Mouse (Mus musculus) liver, embryonic 13.5 days (tissue): Measurements from ENCODE around the gene Gsg1l. TPM values are rescaled to one million over a fixed set of nuclear protein-coding genes. Genes with fewer than 3 reads are reported as not detected.
A peak's percentile ranks its signal among the peaks of the same experiment; 100 is the strongest.

ENCODE experiments used
- ATAC-seq: fragments of 200-750 bp; cut with Nextera tagmentation; 2 replicates; pipeline ENCODE4 v1.8.0; 2017; ENCODE audit warnings: low read depth, mild to moderate bottlenecking, moderate number of reproducible peaks, moderate library complexity
- DNase-seq: peaks from one replicate; pipeline ENCODE4 v3.0.0; 2022
- H3K27ac ChIP-seq: fragments of 300-500 bp; sonication (generic); 2 replicates; pipeline ENCODE4 v1.5.1; 2015; ENCODE audit warnings: moderate library complexity, mild to moderate bottlenecking, inconsistent platforms
- H3K27me3 ChIP-seq: fragments of 300-500 bp; sonication (generic); 2 replicates; pipeline ENCODE4 v1.6.1; 2015; ENCODE audit warnings: mild to moderate bottlenecking, inconsistent platforms
- H3K36me3 ChIP-seq: fragments of 300-500 bp; sonication (generic); 2 replicates; pipeline ENCODE4 v1.6.1; 2015; ENCODE audit warnings: mild to moderate bottlenecking, inconsistent platforms
- H3K4me1 ChIP-seq: fragments of 300-500 bp; sonication (generic); replicated peaks from 2 replicates; pipeline ENCODE4 v1.6.1; 2015; ENCODE audit warnings: inconsistent platforms
- H3K4me2 ChIP-seq: fragments of 300-500 bp; sonication (generic); 2 replicates; pipeline ENCODE4 v1.6.1; 2015; ENCODE audit warnings: inconsistent platforms, mild to moderate bottlenecking, moderate library complexity
- H3K4me3 ChIP-seq: fragments of 300-500 bp; sonication (generic); replicated peaks from 2 replicates; pipeline ENCODE4 v1.5.1; 2015; ENCODE audit warnings: mild to moderate bottlenecking, inconsistent platforms
- H3K9ac ChIP-seq: fragments of 300-500 bp; sonication (generic); 2 replicates; pipeline ENCODE4 v1.6.1; 2015; ENCODE audit warnings: mild to moderate bottlenecking, inconsistent platforms
- H3K9me3 ChIP-seq: fragments of 300-500 bp; sonication (generic); replicated peaks from 2 replicates; pipeline ENCODE4 v1.6.1; 2016; ENCODE audit warnings: inconsistent platforms
- WGBS: fragments of 180-500 bp; shearing (Covaris S2); methylation state at CpG from one replicate; pipeline ENCODE4 v1.1.7; 2015; ENCODE audit not compliant: insufficient replicate concordance; 5-methylcytosine and 5-hydroxymethylcytosine counted together
- polyA plus RNA-seq: library from polyadenylated mRNA; unstranded; fragments of >200 nt; fragmentation: Nextera tagmentation; extraction: Ambion mirVana; gene quantifications from 2 replicates; pipeline ENCODE4 v1.2.1, GENCODE M21; 2015

Gsg1l gene
- polyA plus RNA-seq, 1 experiment from 2014 or later: 0.06 TPM

GRCm38 (mm10) chr7:125954356-125954878, 127.8 kb downstream of the Gsg1l start:
- ATAC-seq (no peak), DNase-seq (no peak)
- Histone ChIP-seq H3K4me1 (peaks cover 6% of the 10 kb centered on the region; the same call in 1 of the 2 replicates), H3K4me3 (no peak overlapping the region), H3K9ac (no peak overlapping the region), H3K4me2 (no peak overlapping the region), H3K27me3 (peaks cover 11% of the 10 kb centered on the region), H3K36me3 (no peaks in the 10 kb centered on the region), H3K27ac (no peak overlapping the region), H3K9me3 (no peaks in the 10 kb centered on the region)
- WGBS: 76% methylated on average over 3 of the region's 3 CpGs

GRCm38 (mm10) chr7:125953844-125954243, 128.4 kb downstream of the Gsg1l start:
- Histone ChIP-seq H3K4me1 (peaks cover 6% of the 10 kb centered on the region; the same call in 1 of the 2 replicates), H3K27me3 (peaks cover 11% of the 10 kb centered on the region), H3K27ac (no peak overlapping the region), H3K36me3 (no peaks in the 10 kb centered on the region), H3K9ac (no peak overlapping the region), H3K4me3 (no peak overlapping the region), H3K4me2 (no peak overlapping the region), H3K9me3 (no peaks in the 10 kb centered on the region)
- ATAC-seq: peak; percentile 54
- 66% methylated on average over 6 of the region's 6 CpGs for WGBS
- no peak for DNase-seq

GRCm38 (mm10) chr7:125951911-125952310, 130.3 kb downstream of the Gsg1l start:
- ATAC-seq (no peak), DNase-seq (no peak)
- Histone ChIP-seq H3K27me3 (peaks cover under 1% of the 10 kb centered on the region; the same call in 1 of the 2 replicates), H3K4me1 (peaks cover 6% of the 10 kb centered on the region; the same call in 1 of the 2 replicates), H3K9ac (no peak overlapping the region), H3K4me2 (no peak overlapping the region), H3K27ac (no peak overlapping the region), H3K4me3 (no peak overlapping the region), H3K9me3 (no peaks in the 10 kb centered on the region), H3K36me3 (no peaks in the 10 kb centered on the region)
- WGBS: 75% methylated on average over 7 of the region's 7 CpGs

- Histone ChIP-seq H3K4me2 (no peak overlapping the region), H3K9me3 (no peaks in the 10 kb centered on the region), H3K36me3 (no peaks in the 10 kb centered on the region), H3K27ac (no peak overlapping the region), H3K27me3 (no peaks in the 10 kb centered on the region), H3K4me1 (peaks cover 6% of the 10 kb centered on the region; the same call in 1 of the 2 replicates), H3K9ac (no peak overlapping the region), H3K4me3 (no peak overlapping the region)
- ATAC-seq: no peak
- DNase-seq: no peak
- 57% methylated on average over 4 of the region's 4 CpGs for WGBS
Observed at GRCm38 (mm10) chr7:125948973-125949372, 133.2 kb downstream of the Gsg1l start.

- H3K9ac ChIP-seq: no peak overlapping the region
- H3K4me3 ChIP-seq: no peak overlapping the region
- ATAC-seq (no peak), DNase-seq (no peak)
- no peaks in the 10 kb centered on the region for H3K27me3 ChIP-seq
- no peaks in the 10 kb centered on the region for H3K36me3 ChIP-seq
- H3K4me1 ChIP-seq: no peaks in the 10 kb centered on the region
- no peak overlapping the region for H3K27ac ChIP-seq
- H3K9me3 ChIP-seq: no peaks in the 10 kb centered on the region
- H3K4me2 ChIP-seq: no peak overlapping the region
- WGBS: 68% methylated on average over 8 of the region's 8 CpGs
Observed at GRCm38 (mm10) chr7:125945915-125946314, 136.3 kb downstream of the Gsg1l start.

- Histone ChIP-seq H3K9me3 (no peaks in the 10 kb centered on the region), H3K4me2 (no peak overlapping the region), H3K36me3 (no peaks in the 10 kb centered on the region), H3K9ac (no peak overlapping the region), H3K27me3 (no peaks in the 10 kb centered on the region), H3K27ac (no peak overlapping the region), H3K4me3 (no peak overlapping the region), H3K4me1 (no peaks in the 10 kb centered on the region)
- no peak for ATAC-seq
- no peak for DNase-seq
- WGBS: 60% methylated on average over 5 of the region's 5 CpGs
Observed at GRCm38 (mm10) chr7:125944631-125945030, 137.6 kb downstream of the Gsg1l start.

- ATAC-seq (no peak), DNase-seq (no peak)
- Histone ChIP-seq H3K27ac (no peak overlapping the region), H3K36me3 (no peaks in the 10 kb centered on the region), H3K4me3 (no peak overlapping the region), H3K9ac (no peak overlapping the region), H3K9me3 (no peaks in the 10 kb centered on the region), H3K4me1 (no peaks in the 10 kb centered on the region), H3K27me3 (no peaks in the 10 kb centered on the region), H3K4me2 (no peak overlapping the region)
- WGBS: 75% methylated on average over 4 of the region's 4 CpGs
Observed at GRCm38 (mm10) chr7:125943511-125943910, 138.7 kb downstream of the Gsg1l start.

- Histone ChIP-seq H3K36me3 (no peaks in the 10 kb centered on the region), H3K27ac (no peak overlapping the region), H3K9me3 (no peaks in the 10 kb centered on the region), H3K9ac (no peak overlapping the region), H3K27me3 (no peaks in the 10 kb centered on the region), H3K4me1 (no peaks in the 10 kb centered on the region), H3K4me3 (no peak overlapping the region), H3K4me2 (no peak overlapping the region)
- 64% methylated on average over 6 of the region's 6 CpGs for whole genome bisulfite sequencing
- ATAC-seq (no peak), DNase-seq (no peak)
Observed at GRCm38 (mm10) chr7:125942365-125943090, 139.7 kb downstream of the Gsg1l start.

- H3K4me1 ChIP-seq: no peaks in the 10 kb centered on the region
- no peaks in the 10 kb centered on the region for H3K9me3 ChIP-seq
- peaks cover 28% of the 10 kb centered on the region for H3K27me3 ChIP-seq
- no peak overlapping the region for H3K4me3 ChIP-seq
- no peak overlapping the region for H3K9ac ChIP-seq
- no peaks in the 10 kb centered on the region for H3K36me3 ChIP-seq
- H3K4me2 ChIP-seq: no peak overlapping the region
- DNase-seq: no peak
- WGBS: 69% methylated on average over 2 of the region's 2 CpGs
- H3K27ac ChIP-seq: no peak overlapping the region
- no peak for ATAC-seq
Observed at GRCm38 (mm10) chr7:125934319-125934718, 147.9 kb downstream of the Gsg1l start.

GRCm38 (mm10) chr7:125933356-125934244, 148.6 kb downstream of the Gsg1l start:
- H3K9me3 ChIP-seq: no peaks in the 10 kb centered on the region
- DNase-seq: no peak
- peaks cover 28% of the 10 kb centered on the region for H3K27me3 ChIP-seq
- 23% methylated on average over 16 of the region's 16 CpGs for WGBS
- H3K4me1 ChIP-seq: no peaks in the 10 kb centered on the region
- no peak overlapping the region for H3K4me2 ChIP-seq
- no peak overlapping the region for H3K4me3 ChIP-seq
- no peak overlapping the region for H3K27ac ChIP-seq
- no peaks in the 10 kb centered on the region for H3K36me3 ChIP-seq
- H3K9ac ChIP-seq: no peak overlapping the region
- no peak for ATAC-seq

GRCm38 (mm10) chr7:125931602-125932001, 150.6 kb downstream of the Gsg1l start:
- WGBS: 59% methylated on average over 5 of the region's 5 CpGs
- Histone ChIP-seq H3K4me3 (no peak overlapping the region), H3K27me3 (peaks cover 28% of the 10 kb centered on the region), H3K4me1 (no peaks in the 10 kb centered on the region), H3K27ac (no peak overlapping the region), H3K9me3 (no peaks in the 10 kb centered on the region), H3K4me2 (no peak overlapping the region), H3K36me3 (no peaks in the 10 kb centered on the region), H3K9ac (no peak overlapping the region)
- ATAC-seq (no peak), DNase-seq (no peak)
